Mouse (Mus musculus) CH12.LX (cell line): ENCODE measurements at regions not wholly inside any gene's neighbourhood (a gene's known extent, or its start where the extent isn't known, plus 50 kb on each side); places are given as distances from the start of the nearest gene placed in this dataset.

ENCODE experiments used
- DNase-seq: peaks from one replicate; pipeline ENCODE4 v3.0.0-alpha.2; 2013; ENCODE audit errors: extremely low read depth
- H3K27ac ChIP-seq: 2 replicates; pipeline ENCODE4 v1.5.1; 2012; ENCODE audit warnings: low read depth, mild to moderate bottlenecking, control low read depth, moderate library complexity; ENCODE audit not compliant: insufficient read depth
- H3K27me3 ChIP-seq: replicated peaks from 2 replicates; pipeline ENCODE3; 2012; ENCODE audit warnings: inconsistent platforms
- H3K36me3 ChIP-seq, 2 experiments: replicated peaks in 1 of 2; 2 replicates each; pipeline versions ENCODE3 to v1.6.1; 2012; ENCODE audit warnings: inconsistent platforms in 1 of 2, low read length in 1 of 2, mild to moderate bottlenecking in 1 of 2, mixed read lengths in 1 of 2, moderate library complexity in 1 of 2; ENCODE audit not compliant: control insufficient read depth in 1 of 2, insufficient read depth in 1 of 2
- H3K4me1 ChIP-seq, 2 experiments: 2 replicates each; pipeline ENCODE4 v1.6.1; 2012; ENCODE audit warnings: inconsistent platforms in 1 of 2, moderate library complexity in 1 of 2; ENCODE audit not compliant: insufficient read depth in 2 of 2, control insufficient read depth in 1 of 2
- H3K4me2 ChIP-seq: 2 replicates; pipeline ENCODE4 v1.6.1; 2012; ENCODE audit warnings: low read depth, mild to moderate bottlenecking, control low read depth; ENCODE audit not compliant: poor library complexity, insufficient read depth, severe bottlenecking
- H3K4me3 ChIP-seq, 3 experiments: fragments of 150-350 bp in 1 of 3; sonication (generic) in 1 of 3; replicated peaks in 1 of 3; 2 replicates each; pipeline versions ENCODE3 to v1.5.1; 2011 to 2012; ENCODE audit warnings: low read depth in 2 of 3, low read length in 2 of 3, mild to moderate bottlenecking in 2 of 3, moderate library complexity in 2 of 3, control low read depth in 1 of 3, improper control_type of control experiment in 1 of 3, inconsistent platforms in 1 of 3, mixed read lengths in 1 of 3; ENCODE audit not compliant: poor library complexity in 1 of 3
- H3K79me2 ChIP-seq: replicated peaks from 2 replicates; pipeline ENCODE4 v1.6.1; 2012; ENCODE audit warnings: mild to moderate bottlenecking, moderate library complexity; ENCODE audit not compliant: control insufficient read depth, poor library complexity, insufficient read depth, severe bottlenecking; ENCODE audit errors: extremely low read depth
- H3K9ac ChIP-seq: 2 replicates; pipeline ENCODE4 v1.6.1; 2012; ENCODE audit warnings: low read depth, mild to moderate bottlenecking, control low read depth, moderate library complexity; ENCODE audit not compliant: insufficient read depth
- H3K9me3 ChIP-seq: replicated peaks from 2 replicates; pipeline ENCODE3; 2012; ENCODE audit warnings: low read length, inconsistent platforms, mixed read lengths
- BHLHE40 ChIP-seq: IDR thresholded peaks from 2 replicates; pipeline ENCODE4 v1.6.1; 2011; ENCODE audit warnings: mild to moderate bottlenecking, low read depth, low read length, improper control_type of control experiment
- CHD1 ChIP-seq: IDR thresholded peaks from 2 replicates; pipeline ENCODE4 v1.6.1; 2012; ENCODE audit warnings: low read depth, low read length, improper control_type of control experiment, inconsistent platforms
- ELF1 ChIP-seq: IDR thresholded peaks from 2 replicates; pipeline ENCODE4 v1.6.1; 2014; ENCODE audit warnings: low read depth, mild to moderate bottlenecking, inconsistent platforms, low read length, improper control_type of control experiment
- ETS1 ChIP-seq: conservative IDR thresholded peaks from 2 replicates; pipeline ENCODE4 v1.6.1; 2012; ENCODE audit warnings: low read depth, mild to moderate bottlenecking, inconsistent platforms, low read length, improper control_type of control experiment, moderate library complexity
- HCFC1 ChIP-seq: IDR thresholded peaks from 2 replicates; pipeline ENCODE4 v1.6.1; 2012; ENCODE audit warnings: low read depth, mild to moderate bottlenecking, inconsistent platforms, low read length, improper control_type of control experiment
- IRF4 ChIP-seq: IDR thresholded peaks from 2 replicates; pipeline ENCODE4 v1.6.1; 2014; ENCODE audit warnings: low read depth, mild to moderate bottlenecking, inconsistent platforms, low read length, improper control_type of control experiment
- JUN ChIP-seq: IDR thresholded peaks from 2 replicates; pipeline ENCODE4 v1.6.1; 2011; ENCODE audit warnings: low read depth, mild to moderate bottlenecking, low read length, improper control_type of control experiment, moderate library complexity; ENCODE audit not compliant: insufficient read depth
- KAT2A ChIP-seq: IDR thresholded peaks from 2 replicates; pipeline ENCODE4 v1.6.1; 2012; ENCODE audit warnings: low read length, improper control_type of control experiment, inconsistent platforms; ENCODE audit not compliant: insufficient replicate concordance
- MXI1 ChIP-seq: IDR thresholded peaks from 2 replicates; pipeline ENCODE4 v1.6.1; 2011; ENCODE audit warnings: mild to moderate bottlenecking, low read depth, low read length, improper control_type of control experiment
- MYC ChIP-seq: IDR thresholded peaks from 2 replicates; pipeline ENCODE4 v1.6.1; 2011; ENCODE audit warnings: low read depth, mild to moderate bottlenecking, improper control_type of control experiment, low read length
- NELFE ChIP-seq: IDR thresholded peaks from 2 replicates; pipeline ENCODE4 v1.6.1; 2011; ENCODE audit warnings: low read depth, low read length, improper control_type of control experiment
- NRF1 ChIP-seq: IDR thresholded peaks from 2 replicates; pipeline ENCODE4 v1.6.1; 2014; ENCODE audit warnings: low read depth, mild to moderate bottlenecking, inconsistent platforms, low read length, improper control_type of control experiment, moderate library complexity
- PAX5 ChIP-seq: IDR thresholded peaks from 2 replicates; pipeline ENCODE4 v1.6.1; 2012; ENCODE audit warnings: low read length, inconsistent platforms, mixed read lengths
- POLR2AphosphoS2 ChIP-seq: IDR thresholded peaks from 2 replicates; pipeline ENCODE4 v1.6.1; 2011; ENCODE audit warnings: low read depth, low read length, improper control_type of control experiment
- SIN3A ChIP-seq: IDR thresholded peaks from 2 replicates; pipeline ENCODE4 v1.6.1; 2012; ENCODE audit warnings: low read length, improper control_type of control experiment, inconsistent platforms
- SMC3 ChIP-seq: IDR thresholded peaks from 2 replicates; pipeline ENCODE4 v1.6.1; 2011; ENCODE audit warnings: low read depth, low read length, improper control_type of control experiment
- TCF12 ChIP-seq: IDR thresholded peaks from 2 replicates; pipeline ENCODE4 v1.6.1; 2014; ENCODE audit warnings: low read depth, mild to moderate bottlenecking, inconsistent platforms, low read length, improper control_type of control experiment
- UBTF ChIP-seq: IDR thresholded peaks from 2 replicates; pipeline ENCODE4 v1.6.1; 2012; ENCODE audit warnings: low read depth, mild to moderate bottlenecking, inconsistent platforms, low read length, improper control_type of control experiment, moderate library complexity
- USF1 ChIP-seq: IDR thresholded peaks from 2 replicates; pipeline ENCODE4 v1.6.1; 2014; ENCODE audit warnings: low read depth, mild to moderate bottlenecking, inconsistent platforms, low read length, improper control_type of control experiment
- USF2 ChIP-seq: conservative IDR thresholded peaks from 2 replicates; pipeline ENCODE4 v1.6.1; 2011; ENCODE audit warnings: low read depth, low read length, improper control_type of control experiment
- ZMIZ1 ChIP-seq: IDR thresholded peaks from 2 replicates; pipeline ENCODE4 v1.6.1; 2012; ENCODE audit warnings: low read depth, mild to moderate bottlenecking, inconsistent platforms, low read length, improper control_type of control experiment
- dilution Hi-C: fragments of 300-500 bp; cut with MboI; formaldehyde crosslinking; loops from 2 replicates; pipeline ENCODE4 v1.14.3; 2020; ENCODE audit warnings: low sequenced_read_pairs; ENCODE audit not compliant: extremely low pct_unique_long_range_greater_than_20kb, extremely low pct_ligation_motif_present
- in situ Hi-C: fragments of 300-500 bp; cut with MboI; formaldehyde crosslinking; loops from 3 replicates; pipeline ENCODE4 v1.14.3; 2019; ENCODE audit warnings: low sequenced_read_pairs, low pct_ligation_motif_present, low pct_unique_long_range_greater_than_20kb, mixed read lengths

DNA sequence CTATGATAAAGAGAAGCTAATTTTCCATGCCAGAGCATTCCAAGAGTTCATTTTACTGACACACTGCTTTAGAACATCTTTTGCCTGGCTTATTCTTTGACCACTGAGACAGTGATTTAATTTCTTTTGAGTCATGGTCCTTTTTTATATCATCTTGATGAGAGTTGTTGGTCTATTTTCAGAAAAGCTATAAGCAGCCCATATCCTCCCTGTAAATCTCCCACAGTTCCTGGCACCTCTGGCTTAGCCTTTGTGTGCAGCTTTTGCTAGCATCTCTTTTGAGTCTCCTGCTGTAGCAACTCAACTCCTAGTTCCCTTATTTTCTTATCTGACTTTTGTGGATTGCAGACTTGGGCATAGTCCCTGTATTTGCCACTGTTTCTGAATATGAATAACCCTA, 207.5 kb upstream of the 4931417E11Rik start:
- no peak overlapping the region for H3K4me3 ChIP-seq
- H3K79me2 ChIP-seq, result no peaks in the 10 kb centered on the region
- H3K4me2 ChIP-seq, result no peak overlapping the region
- TF ChIP-seq CHD1, result no peak
- no peak for TF ChIP-seq IRF4
- TF ChIP-seq SIN3A, result no peak
- TF ChIP-seq NELFE, result no peak
- TF ChIP-seq MYC, result no peak
- TF ChIP-seq USF1, result no peak
- TF ChIP-seq ETS1, result no peak
- TF ChIP-seq TCF12, result no peak
- no peak for TF ChIP-seq MXI1
- no peak for TF ChIP-seq BHLHE40
- no peak for TF ChIP-seq USF2
- TF ChIP-seq UBTF, result no peak
- TF ChIP-seq PAX5, result no peak
- TF ChIP-seq ELF1, result no peak
- TF ChIP-seq ZMIZ1, result no peak
- no peak for TF ChIP-seq HCFC1
- no peak for TF ChIP-seq SMC3
- no peak for TF ChIP-seq JUN
- no peak for TF ChIP-seq POLR2AphosphoS2
- TF ChIP-seq KAT2A, result no peak
- TF ChIP-seq, all 38 proteins: peak for 0
- dilution Hi-C loops (no loop called here), in situ Hi-C loops (no loop called here)
- Histone ChIP-seq H3K9ac (no peak overlapping the region), H3K4me1 (no peaks in the 10 kb centered on the region), H3K27me3 (no peaks in the 10 kb centered on the region), H3K9me3 (peaks cover 28% of the 10 kb centered on the region), H3K27ac (no peak overlapping the region), H3K36me3 (no peaks in the 10 kb centered on the region)
- DNase-seq, result no peak

DNA sequence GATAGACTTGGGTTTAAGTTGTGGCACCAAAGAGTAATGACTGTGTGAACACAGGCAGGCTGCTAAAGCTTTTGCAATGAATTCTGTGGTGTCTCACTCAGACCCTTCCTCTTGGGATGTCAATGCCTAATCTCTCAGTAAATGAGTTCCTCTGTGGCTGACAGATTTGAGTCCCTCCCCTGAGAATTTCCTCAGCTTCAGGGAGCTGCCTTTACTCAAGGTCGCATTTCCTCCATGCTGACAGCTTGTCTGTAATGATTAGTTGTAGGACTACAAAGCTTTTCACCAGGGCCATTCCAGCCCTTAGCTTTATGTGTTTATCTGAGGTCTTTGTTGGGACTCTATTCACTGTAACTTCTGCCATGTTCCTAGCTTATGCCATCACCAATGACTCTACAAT, 199.9 kb upstream of the 4931417E11Rik start:
- no peaks in the 10 kb centered on the region for H3K27me3 ChIP-seq
- in situ Hi-C loops, result no loop called here
- no peaks in the 10 kb centered on the region for H3K36me3 ChIP-seq
- H3K9me3 ChIP-seq, result peaks cover 28% of the 10 kb centered on the region
- no peaks in the 10 kb centered on the region for H3K79me2 ChIP-seq
- no peak overlapping the region for H3K27ac ChIP-seq
- no peak overlapping the region for H3K4me3 ChIP-seq
- TF ChIP-seq NRF1, result no peak
- TF ChIP-seq USF1, result no peak
- TF ChIP-seq, all 38 proteins: peak for 0
- dilution Hi-C loops, result no loop called here
- no peak for DNase-seq
- no peaks in the 10 kb centered on the region for H3K4me1 ChIP-seq
- H3K9ac ChIP-seq, result no peak overlapping the region
- no peak overlapping the region for H3K4me2 ChIP-seq
